Mouse (Mus musculus) limb, embryonic 10.5 days (tissue): ENCODE measurements around the gene Olfr1510. TPM values are rescaled to one million over a fixed set of nuclear protein-coding genes. Genes with fewer than 3 reads are reported as not detected.
"Not testable (repeated sequence)": the region's sequence is repeated elsewhere in the genome, so short reads cannot be mapped to it uniquely, and the experiment has no call there.

Experiments
- DNase-seq: peaks from one replicate; pipeline ENCODE4 v3.0.0-alpha.2; 2017; ENCODE audit warnings: low spot score
- H3K27ac ChIP-seq: fragments of 300-500 bp; sonication (generic); 2 replicates; pipeline ENCODE4 v1.5.1; 2016; ENCODE audit warnings: mild to moderate bottlenecking
- H3K27me3 ChIP-seq: fragments of 300-500 bp; sonication (generic); 2 replicates; pipeline ENCODE4 v1.6.1; 2016; ENCODE audit warnings: low read depth, mild to moderate bottlenecking; ENCODE audit not compliant: poor library complexity, severe bottlenecking
- H3K36me3 ChIP-seq: fragments of 300-500 bp; sonication (generic); 2 replicates; pipeline ENCODE4 v1.6.1; 2016; ENCODE audit warnings: mild to moderate bottlenecking, moderate library complexity
- H3K4me1 ChIP-seq: fragments of 300-500 bp; sonication (generic); 2 replicates; pipeline ENCODE4 v1.6.1; 2016
- H3K4me3 ChIP-seq: fragments of 300-500 bp; sonication (generic); 2 replicates; pipeline ENCODE4 v1.5.1; 2016; ENCODE audit warnings: mild to moderate bottlenecking, moderate library complexity
- H3K9me3 ChIP-seq: fragments of 300-500 bp; sonication (generic); replicated peaks from 2 replicates; pipeline ENCODE4 v1.6.1; 2016; ENCODE audit warnings: mild to moderate bottlenecking
- WGBS: fragments of 180-500 bp; shearing (Covaris S2); methylation state at CpG from one replicate; pipeline ENCODE4 v1.1.7; 2016; 5-methylcytosine and 5-hydroxymethylcytosine counted together
- polyA plus RNA-seq: library from polyadenylated mRNA; unstranded; fragments of >200 nt; fragmentation: Nextera tagmentation; extraction: Ambion mirVana; gene quantifications from 2 replicates; pipeline ENCODE4 v1.2.1, GENCODE M21; 2016

Gene Olfr1510
- not detected in 2 replicates for polyA plus RNA-seq

- H3K27me3 ChIP-seq, result no peaks in the 10 kb centered on the region
- H3K4me3 ChIP-seq, result no peak within 1 kb of the TSS
- H3K4me1 ChIP-seq, result no peaks in the 10 kb centered on the region
- H3K27ac ChIP-seq, result no peak within 1 kb of the TSS
- 91% methylated on average over 3 of the region's 3 CpGs for WGBS
- H3K36me3 ChIP-seq, result no peaks in the 10 kb centered on the region
- DNase-seq, result no peak
- no peaks in the 10 kb centered on the region for H3K9me3 ChIP-seq
These were observed at the start of gene Olfr1510 for GRCm38 (mm10) chr14:52414273-52414672. Gene Olfr1510 (minus strand): TSS chr14:52414373.

GRCm38 (mm10) chr14:52461928-52462327, 47.8 kb upstream of the Olfr1510 start:
- Histone ChIP-seq H3K9me3 (no peaks in the 10 kb centered on the region), H3K27me3 (no peaks in the 10 kb centered on the region), H3K4me3 (no peak overlapping the region), H3K4me1 (no peaks in the 10 kb centered on the region), H3K36me3 (no peaks in the 10 kb centered on the region), H3K27ac (no peak overlapping the region)
- DNase-seq, result no peak

- no peak overlapping the region for H3K27ac ChIP-seq
- H3K9me3 ChIP-seq, result no peaks in the 10 kb centered on the region
- H3K27me3 ChIP-seq, result no peaks in the 10 kb centered on the region
- DNase-seq, result no peak
- 91% methylated on average over 8 of the region's 8 CpGs for whole genome bisulfite sequencing
- H3K4me3 ChIP-seq, result no peak overlapping the region
- H3K4me1 ChIP-seq, result no peaks in the 10 kb centered on the region
- H3K36me3 ChIP-seq, result no peaks in the 10 kb centered on the region
These were observed 37.0 kb upstream of the Olfr1510 start for GRCm38 (mm10) chr14:52451138-52451537.

GRCm38 (mm10) chr14:52442690-52443089, 28.5 kb upstream of the Olfr1510 start, which contains the start of gene Olfr1509:
Gene Olfr1509 (plus strand): TSS chr14:52442990.
- Histone ChIP-seq H3K27me3 (no peaks in the 10 kb centered on the region), H3K4me3 (no peak within 1 kb of the TSS), H3K27ac (no peak within 1 kb of the TSS)

GRCm38 (mm10) chr14:52427686-52428085, 13.5 kb upstream of the Olfr1510 start:
- DNase-seq, result no peak
- H3K4me1 ChIP-seq, result no peaks in the 10 kb centered on the region
- H3K9me3 ChIP-seq, result no peaks in the 10 kb centered on the region
- no peaks in the 10 kb centered on the region for H3K36me3 ChIP-seq
- 94% methylated on average over 1 of the region's 1 CpGs for WGBS
- no peaks in the 10 kb centered on the region for H3K27me3 ChIP-seq
- no peak overlapping the region for H3K4me3 ChIP-seq
- no peak overlapping the region for H3K27ac ChIP-seq

More at GRCm38 (mm10) chr14:52442690-52443089, 28.5 kb upstream of the Olfr1510 start, which contains the start of gene Olfr1509:
- DNase-seq, result no peak
- Histone ChIP-seq H3K4me1 (no peaks in the 10 kb centered on the region), H3K9me3 (no peaks in the 10 kb centered on the region), H3K36me3 (no peaks in the 10 kb centered on the region)

DNA sequence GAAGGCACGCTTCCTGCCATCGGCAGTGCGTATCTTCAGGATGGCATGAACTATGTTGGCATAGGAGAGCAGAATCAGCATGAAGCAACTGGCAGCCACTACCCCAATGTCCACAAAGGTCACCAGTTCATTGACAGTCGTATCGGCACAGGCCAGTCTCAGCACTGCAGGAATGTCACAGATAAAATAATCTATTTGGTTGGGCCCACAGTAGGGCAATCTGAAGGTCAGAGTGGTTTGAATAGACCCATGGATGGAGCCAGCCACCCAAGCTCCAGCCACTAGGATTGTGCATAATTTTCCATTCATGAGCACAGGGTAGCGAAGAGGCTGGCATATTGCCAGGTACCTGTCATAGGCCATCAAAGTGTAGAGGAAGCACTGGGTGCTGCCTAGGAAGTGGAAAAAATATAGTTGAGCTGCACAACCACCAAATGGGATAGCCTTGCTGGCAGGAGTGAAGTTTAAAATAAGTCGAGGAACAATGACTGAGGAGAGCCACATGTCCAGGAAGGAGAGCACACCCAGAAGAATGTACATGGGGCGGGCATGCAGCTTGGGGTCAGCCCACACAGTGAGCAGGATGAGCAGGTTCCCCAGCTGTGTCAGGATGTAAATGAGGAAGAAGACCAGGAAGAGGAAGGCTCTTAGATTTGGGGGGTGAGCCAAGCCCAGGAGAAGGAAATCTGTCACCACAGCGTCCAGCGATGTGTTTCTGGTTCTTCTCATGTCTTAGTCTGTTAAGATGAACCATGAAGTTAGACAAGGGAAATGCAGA, 3.8 kb downstream of the Olfr1510 start:
- H3K27ac ChIP-seq, H3K9me3 ChIP-seq, DNase-seq, H3K4me1 ChIP-seq, H3K4me3 ChIP-seq, H3K36me3 ChIP-seq, H3K27me3 ChIP-seq: not testable (repeated sequence)
- WGBS, result 92% methylated on average over 7 of the region's 10 CpGs

DNA sequence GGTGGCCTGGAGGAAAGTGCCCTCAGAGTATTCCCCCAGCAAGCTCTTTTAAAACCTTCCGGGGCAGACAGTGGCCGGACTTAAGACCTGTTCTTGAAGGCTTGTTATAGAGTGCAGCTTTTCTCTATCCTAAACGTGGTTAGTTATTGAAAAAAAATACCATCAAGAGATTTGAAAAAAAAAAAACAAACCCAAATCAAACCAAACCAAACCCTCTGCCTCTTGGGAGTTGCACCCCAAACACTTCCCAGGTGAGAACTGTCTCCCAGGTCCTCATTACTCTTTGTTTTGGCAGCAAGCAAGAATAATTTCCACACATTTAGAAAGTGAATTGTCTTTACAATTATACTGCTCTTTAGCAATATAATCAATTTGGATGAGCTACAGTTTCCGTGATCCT, 16.9 kb downstream of the Olfr1510 start, which contains the start of gene Olfr1511:
Gene Olfr1511, minus strand, starts transcription at position 101 of the 400 bp plus-strand sequence.
- H3K4me1 ChIP-seq, result no peaks in the 10 kb centered on the region
- no peaks in the 10 kb centered on the region for H3K9me3 ChIP-seq
- H3K36me3 ChIP-seq, result no peaks in the 10 kb centered on the region
- H3K27ac ChIP-seq, result no peak within 1 kb of the TSS
- WGBS, result 83% methylated on average over 4 of the region's 4 CpGs
- DNase-seq, result no peak
- H3K27me3 ChIP-seq, result no peaks in the 10 kb centered on the region
- H3K4me3 ChIP-seq, result no peak within 1 kb of the TSS

DNA sequence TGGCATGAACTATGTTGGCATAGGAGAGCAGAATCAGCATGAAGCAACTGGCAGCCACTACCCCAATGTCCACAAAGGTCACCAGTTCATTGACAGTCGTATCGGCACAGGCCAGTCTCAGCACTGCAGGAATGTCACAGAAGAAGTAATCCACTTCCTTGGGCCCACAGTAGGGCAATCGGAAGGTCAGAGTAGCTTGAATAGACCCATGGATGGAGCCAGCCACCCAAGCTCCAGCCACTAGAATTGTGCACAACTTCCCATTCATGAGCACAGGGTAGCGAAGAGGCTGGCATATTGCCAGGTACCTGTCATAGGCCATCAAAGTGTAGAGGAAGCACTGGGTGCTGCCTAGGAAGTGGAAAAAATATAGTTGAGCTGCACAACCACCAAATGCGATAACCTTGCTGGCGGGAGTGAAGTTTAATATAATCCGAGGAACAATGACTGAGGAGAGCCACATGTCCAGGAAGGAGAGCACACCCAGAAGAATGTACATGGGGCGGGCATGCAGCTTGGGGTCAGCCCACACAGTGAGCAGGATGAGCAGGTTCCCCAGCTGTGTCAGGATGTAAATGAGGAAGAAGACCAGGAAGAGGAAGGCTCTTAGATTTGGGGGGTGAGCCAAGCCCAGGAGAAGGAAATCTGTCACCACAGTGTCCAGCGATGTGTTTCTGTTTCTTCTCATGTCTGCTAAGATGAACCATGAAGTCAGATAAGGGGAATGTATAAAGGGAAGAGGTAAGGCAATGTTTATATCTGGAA, 23.9 kb downstream of the Olfr1510 start:
- DNase-seq, result not testable (repeated sequence)

GRCm38 (mm10) chr14:52379068-52379467, 35.1 kb downstream of the Olfr1510 start, which contains the start of gene Olfr1512:
Gene Olfr1512 (minus strand): TSS chr14:52379168.
- DNase-seq, result no peak
- H3K27ac ChIP-seq, result no peak within 1 kb of the TSS
- WGBS, result 84% methylated on average over 2 of the region's 2 CpGs
- no peak within 1 kb of the TSS for H3K4me3 ChIP-seq
- H3K27me3 ChIP-seq, result no peaks in the 10 kb centered on the region
- no peaks in the 10 kb centered on the region for H3K4me1 ChIP-seq
- no peaks in the 10 kb centered on the region for H3K9me3 ChIP-seq
- no peaks in the 10 kb centered on the region for H3K36me3 ChIP-seq

More for the DNA sequence above, 23.9 kb downstream of the Olfr1510 start:
- 91% methylated on average over 9 of the region's 9 CpGs for WGBS
- H3K36me3 ChIP-seq, H3K27me3 ChIP-seq, H3K27ac ChIP-seq, H3K4me3 ChIP-seq, H3K4me1 ChIP-seq, H3K9me3 ChIP-seq: not testable (repeated sequence)

DNA sequence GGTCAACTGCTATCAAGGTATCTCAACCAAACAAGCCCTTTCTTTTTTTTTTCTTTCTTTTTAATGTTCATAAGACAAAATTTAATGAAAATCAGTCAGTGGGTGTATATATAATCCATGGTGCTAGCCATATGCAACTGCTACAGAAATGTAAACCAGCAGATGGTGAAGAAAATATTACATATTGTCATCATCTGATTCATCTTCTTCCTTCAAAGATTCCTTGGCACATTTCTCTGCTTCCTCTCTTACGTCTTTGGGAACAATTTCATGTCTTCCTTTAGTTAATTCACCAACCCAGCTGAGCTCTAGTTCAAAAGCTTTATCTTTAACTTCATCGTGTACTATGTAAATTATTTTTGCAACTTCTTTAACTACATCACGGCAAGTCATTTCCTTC, 45.4 kb downstream of the Olfr1510 start:
- Histone ChIP-seq H3K36me3 (no peaks in the 10 kb centered on the region), H3K27ac (no peak overlapping the region), H3K4me1 (no peaks in the 10 kb centered on the region), H3K9me3 (no peaks in the 10 kb centered on the region), H3K27me3 (no peaks in the 10 kb centered on the region), H3K4me3 (no peak overlapping the region)
- WGBS, result 89% methylated on average over 3 of the region's 3 CpGs
- DNase-seq, result no peak

Other genes starting within 250 kb of the Olfr1510 start
- 78.5 and 84.5 TPM in 2 replicates for gene Supt16, start 217.0 kb downstream of the Olfr1510 start, polyA plus RNA-seq
- gene Chd8, start 156.6 kb downstream of the Olfr1510 start, polyA plus RNA-seq, result 43.9 and 49.6 TPM in 2 replicates
- gene Tox4, start 135.2 kb downstream of the Olfr1510 start, polyA plus RNA-seq, result 49.3 and 56.6 TPM in 2 replicates
- gene Rab2b, start 134.8 kb downstream of the Olfr1510 start, polyA plus RNA-seq, result 20.8 and 21.8 TPM in 2 replicates
- 58.6 and 64.5 TPM in 2 replicates for gene Mettl3, start 109.2 kb downstream of the Olfr1510 start, polyA plus RNA-seq
- 30.8 and 36.1 TPM in 2 replicates for gene Sall2, start 85.6 kb downstream of the Olfr1510 start, polyA plus RNA-seq
- not detected in 2 replicates for gene Olfr1513, start 58.0 kb downstream of the Olfr1510 start, polyA plus RNA-seq
- gene Olfr1512, start 35.2 kb downstream of the Olfr1510 start, polyA plus RNA-seq, result not detected in 2 replicates
- gene Olfr1511, start 17.0 kb downstream of the Olfr1510 start, polyA plus RNA-seq, result not detected in 2 replicates
- not detected in 2 replicates for gene Olfr1509, start 28.6 kb upstream of the Olfr1510 start, polyA plus RNA-seq
- not detected in 2 replicates for gene Olfr1508, start 53.1 kb upstream of the Olfr1510 start, polyA plus RNA-seq
- gene Olfr1507, start 81.4 kb upstream of the Olfr1510 start, polyA plus RNA-seq, result not detected in 2 replicates